Mouse (Mus musculus): Measurements from ENCODE around the gene Map3k4. TPM values are rescaled to one million over a fixed set of nuclear protein-coding genes. Genes with fewer than 3 reads are reported as not detected.
"Not testable (repeated sequence)": the region's sequence is repeated elsewhere in the genome, so short reads cannot be mapped to it uniquely, and the experiment has no call there.

Map3k4 gene
- polyA plus RNA-seq, 1 experiment: 33.4 TPM

GRCm38 (mm10) chr17:12228471-12228870, 90.1 kb downstream of the Map3k4 start:
- peaks cover 40% of the 10 kb centered on the region for H3K4me1 ChIP-seq (ENCODE audit: control insufficient read depth, insufficient read depth, low read length)
- H3K27me3 ChIP-seq (ENCODE audit: control insufficient read depth, insufficient read depth, low read length): no peaks in the 10 kb centered on the region
- TF ChIP-seq POLR2A (IDR thresholded peaks at IDR 0.05; ENCODE audit: borderline replicate concordance, insufficient read depth, low read length) (no peak), CTCF (IDR thresholded peaks at IDR 0.05; ENCODE audit: borderline replicate concordance, insufficient read depth, low read depth, low read length) (no peak)
- peak overlapping the region; percentile 79 for H3K27ac ChIP-seq (ENCODE audit: insufficient read depth, low read length)
- 22% methylated on average over 7 of the region's 7 CpGs for whole genome bisulfite sequencing
- no peak overlapping the region for H3K4me3 ChIP-seq (replicated peaks; ENCODE audit: insufficient read depth, low read depth, low read length)
- peak; percentile 60 to 77 for DNase-seq

GRCm38 (mm10) chr17:12228001-12228400, 90.6 kb downstream of the Map3k4 start:
- no peak overlapping the region for H3K4me3 ChIP-seq (replicated peaks; ENCODE audit: insufficient read depth, low read depth, low read length)
- no peak overlapping the region for H3K27ac ChIP-seq (ENCODE audit: insufficient read depth, low read length)
- peak; percentile 51 to 54 for DNase-seq
- 40% methylated on average over 10 of the region's 10 CpGs for WGBS
- peaks cover 44% of the 10 kb centered on the region for H3K4me1 ChIP-seq (ENCODE audit: control insufficient read depth, insufficient read depth, low read length)
- no peak for TF ChIP-seq POLR2A (IDR thresholded peaks at IDR 0.05; ENCODE audit: borderline replicate concordance, insufficient read depth, low read length)
- TF ChIP-seq CTCF (IDR thresholded peaks at IDR 0.05; ENCODE audit: borderline replicate concordance, insufficient read depth, low read depth, low read length): no peak
- no peaks in the 10 kb centered on the region for H3K27me3 ChIP-seq (ENCODE audit: control insufficient read depth, insufficient read depth, low read length)

GRCm38 (mm10) chr17:12226551-12226950, 92.0 kb downstream of the Map3k4 start:
- no peak overlapping the region for H3K4me3 ChIP-seq (replicated peaks; ENCODE audit: insufficient read depth, low read depth, low read length)
- no peaks in the 10 kb centered on the region for H3K27me3 ChIP-seq (ENCODE audit: control insufficient read depth, insufficient read depth, low read length)
- no peak overlapping the region for H3K27ac ChIP-seq (ENCODE audit: insufficient read depth, low read length)
- DNase-seq: no peak
- TF ChIP-seq POLR2A (IDR thresholded peaks at IDR 0.05; ENCODE audit: borderline replicate concordance, insufficient read depth, low read length): no peak
- TF ChIP-seq CTCF (IDR thresholded peaks at IDR 0.05; ENCODE audit: borderline replicate concordance, insufficient read depth, low read depth, low read length): peak; percentile 30; the same call in 1 of the 2 replicates
- H3K4me1 ChIP-seq (ENCODE audit: control insufficient read depth, insufficient read depth, low read length): peaks cover 55% of the 10 kb centered on the region
- WGBS: 85% methylated on average over 12 of the region's 12 CpGs

GRCm38 (mm10) chr17:12225227-12225626, 93.4 kb downstream of the Map3k4 start:
- peak in 1 of 2 experiments; percentile 38 for DNase-seq
- Histone ChIP-seq H3K27me3 (ENCODE audit: control insufficient read depth, insufficient read depth, low read length) (no peaks in the 10 kb centered on the region), H3K4me1 (ENCODE audit: control insufficient read depth, insufficient read depth, low read length) (peaks cover 56% of the 10 kb centered on the region), H3K4me3 (replicated peaks; ENCODE audit: insufficient read depth, low read depth, low read length) (no peak overlapping the region), H3K27ac (ENCODE audit: insufficient read depth, low read length) (peak overlapping the region; percentile 56)
- TF ChIP-seq POLR2A (IDR thresholded peaks at IDR 0.05; ENCODE audit: borderline replicate concordance, insufficient read depth, low read length) (no peak), CTCF (IDR thresholded peaks at IDR 0.05; ENCODE audit: borderline replicate concordance, insufficient read depth, low read depth, low read length) (peak; percentile 19; the same call in 1 of the 2 replicates)
- 60% methylated on average over 1 of the region's 1 CpGs for WGBS

- 7% methylated on average over 7 of the region's 7 CpGs for WGBS
- not testable (repeated sequence) for H3K4me3 ChIP-seq (replicated peaks; ENCODE audit: insufficient read depth, low read depth, low read length); H3K27me3 ChIP-seq (ENCODE audit: control insufficient read depth, insufficient read depth, low read length)
- peak; percentile 84 to 90 for DNase-seq
- peak overlapping the region; percentile 30; the same call in 1 of the 2 replicates for H3K27ac ChIP-seq (ENCODE audit: insufficient read depth, low read length)
- peaks cover 56% of the 10 kb centered on the region for H3K4me1 ChIP-seq (ENCODE audit: control insufficient read depth, insufficient read depth, low read length)
These were observed 94.0 kb downstream of the Map3k4 start for GRCm38 (mm10) chr17:12224551-12224950.

- H3K27ac ChIP-seq (ENCODE audit: insufficient read depth, low read length): peak overlapping the region; percentile 44; the same call in 1 of the 2 replicates
These were observed 94.5 kb downstream of the Map3k4 start for GRCm38 (mm10) chr17:12224145-12224544.

GRCm38 (mm10) chr17:12223682-12224081, 94.9 kb downstream of the Map3k4 start:
- Histone ChIP-seq H3K27me3 (ENCODE audit: control insufficient read depth, insufficient read depth, low read length) (no peaks in the 10 kb centered on the region), H3K4me3 (replicated peaks; ENCODE audit: insufficient read depth, low read depth, low read length) (no peak overlapping the region), H3K4me1 (ENCODE audit: control insufficient read depth, insufficient read depth, low read length) (peaks cover 51% of the 10 kb centered on the region), H3K27ac (ENCODE audit: insufficient read depth, low read length) (peak overlapping the region; percentile 44)
- 19% methylated on average over 5 of the region's 5 CpGs for WGBS
- TF ChIP-seq CTCF (IDR thresholded peaks at IDR 0.05; ENCODE audit: borderline replicate concordance, insufficient read depth, low read depth, low read length): no peak
- no peak for TF ChIP-seq POLR2A (IDR thresholded peaks at IDR 0.05; ENCODE audit: borderline replicate concordance, insufficient read depth, low read length)
- DNase-seq: peak; percentile 50 to 53

More at GRCm38 (mm10) chr17:12224145-12224544, 94.5 kb downstream of the Map3k4 start:
- Histone ChIP-seq H3K4me1 (ENCODE audit: control insufficient read depth, insufficient read depth, low read length) (peaks cover 56% of the 10 kb centered on the region), H3K4me3 (replicated peaks; ENCODE audit: insufficient read depth, low read depth, low read length) (no peak overlapping the region), H3K27me3 (ENCODE audit: control insufficient read depth, insufficient read depth, low read length) (no peaks in the 10 kb centered on the region)
- peak; percentile 77 to 82 for DNase-seq
- 13% methylated on average over 9 of the region's 9 CpGs for WGBS
- TF ChIP-seq CTCF (IDR thresholded peaks at IDR 0.05; ENCODE audit: borderline replicate concordance, insufficient read depth, low read depth, low read length): no peak
- no peak for TF ChIP-seq POLR2A (IDR thresholded peaks at IDR 0.05; ENCODE audit: borderline replicate concordance, insufficient read depth, low read length)

GRCm38 (mm10) chr17:12221926-12222325, 96.7 kb downstream of the Map3k4 start:
- DNase-seq: peak; percentile 61 to 68
- H3K27me3 ChIP-seq (ENCODE audit: control insufficient read depth, insufficient read depth, low read length): no peaks in the 10 kb centered on the region
- peaks cover 35% of the 10 kb centered on the region for H3K4me1 ChIP-seq (ENCODE audit: control insufficient read depth, insufficient read depth, low read length)
- no peak overlapping the region for H3K27ac ChIP-seq (ENCODE audit: insufficient read depth, low read length)
- 24% methylated on average over 6 of the region's 6 CpGs for WGBS
- no peak overlapping the region for H3K4me3 ChIP-seq (replicated peaks; ENCODE audit: insufficient read depth, low read depth, low read length)
- TF ChIP-seq CTCF (IDR thresholded peaks at IDR 0.05; ENCODE audit: borderline replicate concordance, insufficient read depth, low read depth, low read length): no peak
- TF ChIP-seq POLR2A (IDR thresholded peaks at IDR 0.05; ENCODE audit: borderline replicate concordance, insufficient read depth, low read length): no peak
